Mouse (Mus musculus) kidney, postnatal 0 days (tissue): ENCODE data around the gene Agps. TPM values are rescaled to one million over a fixed set of nuclear protein-coding genes. Genes with fewer than 3 reads are reported as not detected.

Experiments used
- ATAC-seq: fragments of 200-750 bp; cut with Nextera tagmentation; replicated peaks from 2 replicates; pipeline ENCODE4 v1.8.0; 2017; ENCODE audit warnings: low read depth, moderate number of reproducible peaks, moderate TSS enrichment, moderate library complexity; ENCODE audit not compliant: low FRiP score
- DNase-seq: peaks from one replicate; pipeline ENCODE4 v3.0.0-alpha.2; 2016; ENCODE audit warnings: low spot score
- H3K27ac ChIP-seq: fragments of 300-500 bp; sonication (generic); 2 replicates; pipeline ENCODE4 v1.5.1; 2014; ENCODE audit warnings: mild to moderate bottlenecking
- H3K27me3 ChIP-seq: fragments of 300-500 bp; sonication (generic); 2 replicates; pipeline ENCODE4 v1.6.1; 2014; ENCODE audit warnings: low read length, mixed read lengths; ENCODE audit not compliant: insufficient read depth
- H3K36me3 ChIP-seq: fragments of 300-500 bp; sonication (generic); 2 replicates; pipeline ENCODE4 v1.6.1; 2014; ENCODE audit warnings: low read length, mixed read lengths; ENCODE audit not compliant: insufficient read depth
- H3K4me1 ChIP-seq: fragments of 300-500 bp; sonication (generic); replicated peaks from 2 replicates; pipeline ENCODE4 v1.6.1; 2014; ENCODE audit warnings: antibody characterized with exemption, low read length, mixed read lengths; ENCODE audit not compliant: insufficient read depth
- H3K4me2 ChIP-seq: fragments of 300-500 bp; sonication (generic); 2 replicates; pipeline ENCODE4 v1.6.1; 2014; ENCODE audit warnings: mild to moderate bottlenecking, low read length, moderate library complexity, mixed read lengths
- H3K4me3 ChIP-seq: fragments of 300-500 bp; sonication (generic); replicated peaks from 2 replicates; pipeline ENCODE4 v1.5.1; 2014; ENCODE audit warnings: low read depth, low read length
- H3K9ac ChIP-seq: fragments of 300-500 bp; sonication (generic); 2 replicates; pipeline ENCODE4 v1.6.1; 2014; ENCODE audit warnings: low read depth, low read length
- H3K9me3 ChIP-seq: fragments of 300-500 bp; sonication (generic); replicated peaks from 2 replicates; pipeline ENCODE4 v1.6.1; 2016; ENCODE audit warnings: low read length, inconsistent platforms, mixed read lengths
- CTCF ChIP-seq: IDR thresholded peaks from 2 replicates; pipeline ENCODE4 v1.5.1; 2016; ENCODE audit warnings: antibody characterized with exemption, low read depth, mild to moderate bottlenecking, moderate library complexity
- WGBS: fragments of 180-500 bp; shearing (Covaris S2); extraction: QIAGEN DNeasy Blood & Tissue Kit; methylation state at CpG from one replicate; pipeline ENCODE4 v1.1.7; 2014; 5-methylcytosine and 5-hydroxymethylcytosine counted together
- polyA plus RNA-seq: library from polyadenylated mRNA; unstranded; fragments of >200 nt; fragmentation: Nextera tagmentation; extraction: Ambion mirVana; gene quantifications from 2 replicates; pipeline ENCODE4 v1.2.1, GENCODE M21; 2015

Agps gene
- polyA plus RNA-seq, 1 experiment from 2014 or later: 22.7 TPM

DNA sequence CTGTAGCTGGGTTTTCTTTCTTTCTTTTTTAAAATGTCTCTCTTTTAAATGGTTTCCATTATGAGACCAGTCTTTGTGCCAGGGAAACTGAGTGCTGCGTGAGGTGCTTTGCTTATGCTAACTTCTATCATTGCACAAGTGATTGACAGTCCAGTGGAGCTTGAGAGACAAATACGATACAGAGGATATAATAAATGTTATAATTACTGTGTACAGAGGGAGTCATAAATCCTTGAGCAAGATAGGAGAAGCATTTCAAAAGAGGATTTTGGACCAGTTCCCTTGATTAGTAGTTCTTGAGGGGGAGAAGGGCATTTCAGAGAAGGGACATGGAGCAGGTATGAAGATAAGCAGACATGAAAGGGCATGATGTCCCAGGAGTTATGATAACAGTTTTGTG is 10.3 kb downstream of the Agps start:
- DNase-seq: no peak
- WGBS: 73% methylated on average over 2 of the region's 2 CpGs
- Histone ChIP-seq H3K9me3 (no peaks in the 10 kb centered on the region), H3K4me2 (no peak overlapping the region), H3K27ac (no peak overlapping the region), H3K9ac (no peak overlapping the region), H3K36me3 (no peaks in the 10 kb centered on the region), H3K4me3 (no peak overlapping the region), H3K4me1 (no peaks in the 10 kb centered on the region), H3K27me3 (no peaks in the 10 kb centered on the region)
- no peak for ATAC-seq
- no peak for TF ChIP-seq CTCF

DNA sequence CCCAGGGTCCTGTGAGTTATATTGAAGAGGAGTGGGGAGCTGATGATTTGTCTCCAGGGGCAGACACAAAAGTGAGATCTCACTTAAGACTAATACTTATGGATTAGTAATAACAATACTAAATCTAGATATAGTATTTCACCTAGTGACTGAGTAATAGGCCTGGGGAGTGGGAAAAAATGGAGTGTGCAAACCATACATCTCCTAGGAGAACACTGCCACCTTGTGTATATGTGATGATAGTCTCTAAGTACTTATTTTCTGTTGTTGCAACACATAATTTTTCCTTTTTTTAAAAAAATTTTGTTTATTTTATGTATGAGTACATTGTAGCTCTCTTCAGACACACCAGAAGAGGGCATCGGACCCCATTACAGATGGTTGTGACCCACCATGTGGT is 15.7 kb downstream of the Agps start:
- Histone ChIP-seq H3K9me3 (no peaks in the 10 kb centered on the region), H3K36me3 (no peaks in the 10 kb centered on the region), H3K27ac (no peak overlapping the region), H3K4me2 (no peak overlapping the region), H3K27me3 (no peaks in the 10 kb centered on the region), H3K4me1 (no peaks in the 10 kb centered on the region), H3K9ac (no peak overlapping the region), H3K4me3 (no peak overlapping the region)
- ATAC-seq (no peak), DNase-seq (peak; percentile 81)
- WGBS: 97% methylated on average over 1 of the region's 1 CpGs
- TF ChIP-seq CTCF: peak; percentile 65

DNA sequence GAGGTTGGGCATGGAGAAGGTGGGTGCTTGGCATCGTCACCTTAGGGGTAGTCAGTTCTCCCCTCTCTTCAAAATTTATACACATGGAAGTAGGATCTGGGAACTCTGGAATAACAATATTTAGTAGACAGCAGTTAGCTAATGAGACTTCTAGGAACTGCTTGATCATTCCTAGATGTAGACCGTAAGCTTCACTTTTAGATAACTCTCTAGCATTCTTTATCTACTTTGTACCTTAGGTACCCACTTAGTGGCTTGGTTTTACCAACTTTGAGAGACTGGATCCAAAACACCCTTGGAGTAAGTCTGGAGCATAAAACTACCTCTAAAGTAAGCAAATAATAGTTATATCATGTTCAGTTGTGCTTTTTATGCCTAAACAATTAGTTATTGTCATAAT is 20.5 kb downstream of the Agps start:
- no peak for DNase-seq
- H3K36me3 ChIP-seq: 0 out of 2 replicates have a peak, but pooled peaks cover under 1% of the 10 kb centered on the region
- H3K4me1 ChIP-seq: no peaks in the 10 kb centered on the region
- no peak for ATAC-seq
- H3K4me3 ChIP-seq: no peak overlapping the region
- H3K27me3 ChIP-seq: no peaks in the 10 kb centered on the region
- 98% methylated on average over 2 of the region's 2 CpGs for WGBS
- TF ChIP-seq CTCF: no peak
- no peak overlapping the region for H3K27ac ChIP-seq
- no peak overlapping the region for H3K4me2 ChIP-seq
- no peak overlapping the region for H3K9ac ChIP-seq
- H3K9me3 ChIP-seq: no peaks in the 10 kb centered on the region

DNA sequence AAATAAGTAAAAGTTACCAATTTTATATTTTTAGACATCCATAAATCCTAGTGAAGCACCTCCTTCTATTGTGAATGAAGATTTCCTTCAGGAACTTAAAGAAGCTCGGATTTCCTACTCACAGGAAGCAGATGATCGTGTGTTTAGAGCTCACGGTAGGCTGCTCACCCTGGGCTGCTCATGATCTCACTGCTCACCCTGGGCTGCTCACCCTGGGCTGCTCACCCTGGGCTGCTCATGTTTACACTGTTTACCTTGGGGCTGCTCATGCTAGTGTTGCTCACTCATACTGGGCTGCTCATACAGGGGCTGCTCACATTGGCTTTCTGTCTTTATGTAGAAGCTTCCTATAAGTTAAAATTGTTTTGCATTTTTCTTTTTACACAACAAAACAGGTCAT is 22.2 kb downstream of the Agps start:
- Histone ChIP-seq H3K4me2 (no peak overlapping the region), H3K27me3 (no peaks in the 10 kb centered on the region), H3K9me3 (no peaks in the 10 kb centered on the region), H3K4me3 (no peak overlapping the region), H3K4me1 (no peaks in the 10 kb centered on the region), H3K9ac (no peak overlapping the region), H3K36me3 (0 out of 2 replicates have a peak, but pooled peaks cover 5% of the 10 kb centered on the region), H3K27ac (no peak overlapping the region)
- no peak for ATAC-seq
- 12% methylated on average over 3 of the region's 3 CpGs for WGBS
- TF ChIP-seq CTCF: no peak
- peak; percentile 40 for DNase-seq

DNA sequence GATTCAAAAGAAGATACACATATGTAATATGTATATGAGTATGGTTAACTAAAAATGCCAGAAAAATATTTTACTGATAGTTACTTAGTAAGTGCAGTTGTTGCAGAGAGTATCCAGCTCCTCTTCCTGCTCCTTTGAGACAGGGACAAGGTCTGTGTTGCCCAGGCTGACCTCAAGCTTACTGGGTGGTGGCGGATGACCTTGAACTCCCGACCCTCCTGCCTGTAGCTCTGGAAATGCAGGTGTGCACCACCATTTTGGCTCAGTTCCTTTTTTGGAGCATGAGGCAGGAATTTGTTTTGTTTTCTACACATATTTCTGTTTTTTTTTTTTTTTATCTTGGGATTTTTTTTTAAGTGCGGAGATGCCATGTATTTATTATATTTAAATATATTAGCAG is 29.1 kb downstream of the Agps start:
- H3K9ac ChIP-seq: no peak overlapping the region
- no peak for DNase-seq
- 96% methylated on average over 3 of the region's 3 CpGs for WGBS

DNA sequence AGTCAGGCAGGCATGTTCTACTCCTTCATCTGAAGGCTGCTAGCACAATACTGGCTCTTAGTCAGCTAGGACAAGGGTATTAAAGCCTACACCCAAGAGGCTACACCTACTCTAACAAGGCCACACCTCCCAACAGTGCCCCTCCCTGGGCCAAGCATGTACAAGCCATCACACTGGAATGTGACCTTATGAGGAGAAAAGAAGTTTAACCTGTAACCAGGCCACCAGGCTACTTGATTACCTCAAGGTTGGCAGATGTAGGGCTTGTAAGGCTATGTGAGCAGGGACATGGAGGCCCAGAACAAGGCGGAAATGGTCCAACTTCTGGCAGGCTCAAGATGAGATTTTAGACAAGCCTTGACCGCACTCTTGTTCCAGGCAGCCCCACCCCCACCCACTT is 37.6 kb downstream of the Agps start:
- no peaks in the 10 kb centered on the region for H3K9me3 ChIP-seq
- 91% methylated on average over 2 of the region's 2 CpGs for WGBS
- no peak overlapping the region for H3K27ac ChIP-seq
- H3K4me2 ChIP-seq: no peak overlapping the region
- DNase-seq (no peak), ATAC-seq (peak; percentile 54; the same call in 1 of the 2 replicates)
- no peaks in the 10 kb centered on the region for H3K27me3 ChIP-seq
- H3K4me1 ChIP-seq: no peaks in the 10 kb centered on the region
- peaks cover 4% of the 10 kb centered on the region; the same call in 1 of the 2 replicates for H3K36me3 ChIP-seq
- TF ChIP-seq CTCF: no peak
- no peak overlapping the region for H3K4me3 ChIP-seq
- H3K9ac ChIP-seq: no peak overlapping the region

More for the DNA sequence above, 29.1 kb downstream of the Agps start:
- Histone ChIP-seq H3K4me1 (no peaks in the 10 kb centered on the region), H3K4me2 (no peak overlapping the region), H3K27me3 (no peaks in the 10 kb centered on the region), H3K4me3 (no peak overlapping the region), H3K27ac (no peak overlapping the region), H3K9me3 (no peaks in the 10 kb centered on the region), H3K36me3 (peaks cover 15% of the 10 kb centered on the region; the same call in 1 of the 2 replicates)
- no peak for ATAC-seq
- no peak for TF ChIP-seq CTCF

DNA sequence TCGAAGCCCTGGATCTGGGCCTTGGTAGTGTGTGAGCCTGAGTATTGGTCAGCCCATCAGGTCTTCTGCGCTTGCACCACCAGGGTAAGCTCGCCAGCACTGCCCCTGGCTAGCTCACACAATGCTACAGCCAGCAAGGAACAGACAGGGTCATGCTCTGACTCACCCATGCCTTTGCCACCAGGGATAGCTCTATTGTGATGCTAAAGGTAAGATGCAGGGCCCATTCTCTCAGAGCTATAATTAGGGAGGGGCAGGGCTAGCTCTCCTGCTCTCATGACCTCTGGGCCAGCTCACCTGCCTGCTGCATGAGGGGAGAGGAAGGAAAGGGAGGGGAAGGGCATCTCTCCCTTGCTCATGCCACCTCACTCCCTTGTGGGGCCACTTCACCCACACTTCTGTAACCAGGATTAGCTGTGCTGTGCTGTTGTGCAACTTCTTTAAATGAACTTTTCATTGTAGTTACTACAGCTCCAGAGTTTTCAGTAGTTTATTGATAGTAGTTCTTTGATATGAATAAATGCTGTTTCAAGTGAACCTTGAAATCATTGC is 42.1 kb downstream of the Agps start:
- DNase-seq (no peak), ATAC-seq (no peak)
- Histone ChIP-seq H3K9ac (no peak overlapping the region), H3K4me2 (no peak overlapping the region), H3K36me3 (0 out of 2 replicates have a peak, but pooled peaks cover 2% of the 10 kb centered on the region), H3K4me3 (no peak overlapping the region), H3K4me1 (no peaks in the 10 kb centered on the region), H3K9me3 (no peaks in the 10 kb centered on the region), H3K27ac (no peak overlapping the region), H3K27me3 (no peaks in the 10 kb centered on the region)
- TF ChIP-seq CTCF: no peak
- 85% methylated on average over 3 of the region's 3 CpGs for WGBS
